Mouse (Mus musculus) testis, adult 2 months (tissue): Measurements from ENCODE around the gene Erp44. TPM values are rescaled to one million over a fixed set of nuclear protein-coding genes. Genes with fewer than 3 reads are reported as not detected.
A peak's percentile ranks its signal among the peaks of the same experiment; 100 is the strongest.

Experiments
- H3K27ac ChIP-seq: fragments of 200-500 bp; 2 replicates; pipeline ENCODE4 v1.5.1; 2012; ENCODE audit warnings: low read depth, low read length; ENCODE audit not compliant: control insufficient read depth, insufficient read depth
- H3K27me3 ChIP-seq: fragments of 200-500 bp; 2 replicates; pipeline ENCODE4 v1.6.1; 2012; ENCODE audit warnings: mild to moderate bottlenecking, low read length, moderate library complexity; ENCODE audit not compliant: control insufficient read depth, insufficient read depth
- H3K36me3 ChIP-seq: fragments of 200-500 bp; 2 replicates; pipeline ENCODE4 v1.6.1; 2012; ENCODE audit warnings: mild to moderate bottlenecking, low read length; ENCODE audit not compliant: control insufficient read depth, insufficient read depth
- H3K4me1 ChIP-seq: fragments of 200-500 bp; 2 replicates; pipeline ENCODE4 v1.6.1; 2012; ENCODE audit warnings: low read length; ENCODE audit not compliant: control insufficient read depth, insufficient read depth
- H3K4me3 ChIP-seq: fragments of 200-500 bp; 2 replicates; pipeline ENCODE4 v1.5.1; 2012; ENCODE audit warnings: low read depth, mild to moderate bottlenecking, low read length, moderate library complexity, mixed read lengths; ENCODE audit not compliant: control insufficient read depth
- CTCF ChIP-seq: fragments of 200-500 bp; IDR thresholded peaks from 2 replicates; pipeline ENCODE4 v1.5.1; 2012; ENCODE audit warnings: low read depth, mild to moderate bottlenecking, inconsistent platforms, low read length, moderate library complexity; ENCODE audit not compliant: control insufficient read depth, insufficient read depth, insufficient replicate concordance
- POLR2A ChIP-seq: fragments of 200-500 bp; IDR thresholded peaks from 2 replicates; pipeline ENCODE4 v1.6.1; 2012; ENCODE audit warnings: low read depth, mild to moderate bottlenecking, inconsistent platforms, low read length, moderate library complexity; ENCODE audit not compliant: control insufficient read depth
- polyA plus RNA-seq: library from polyadenylated mRNA; depleted of rRNA; stranded (reverse); fragments of >200 nt; gene quantifications from 2 replicates; pipeline ENCODE4 v1.2.3, GENCODE M21; 2012

The Erp44 gene
- polyA plus RNA-seq, 1 experiment = 14.8 TPM

DNA sequence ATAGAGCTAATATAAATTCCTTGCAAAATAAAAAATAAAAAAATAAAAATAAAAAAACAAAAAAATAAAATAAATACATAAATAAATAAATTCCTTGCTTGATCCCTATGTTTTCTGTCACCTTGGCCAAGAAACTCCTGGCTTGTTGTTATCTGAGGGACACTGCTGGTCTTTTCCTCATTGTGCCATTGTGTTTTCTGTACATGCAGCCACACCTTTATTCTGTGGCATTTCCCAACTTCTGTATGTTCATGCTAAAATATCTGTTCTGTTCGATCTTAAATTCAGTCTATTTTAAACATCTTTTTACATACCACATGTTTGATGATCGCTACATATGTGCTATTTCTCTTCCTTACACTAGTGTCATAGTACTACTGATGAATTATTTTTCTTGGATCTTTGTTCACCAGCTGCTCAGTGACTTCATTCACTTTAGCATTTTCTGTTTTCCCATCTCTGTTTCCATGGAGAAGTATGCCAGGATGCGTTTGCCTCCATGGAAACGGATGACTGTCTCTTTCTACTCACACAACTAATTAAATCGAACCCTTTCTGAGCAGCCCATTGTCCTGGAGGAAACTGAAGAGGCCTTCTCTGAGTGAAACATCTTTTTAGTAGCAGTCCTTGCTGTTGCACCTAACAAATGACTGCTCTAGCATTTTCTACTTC is 7.9 kb upstream of the Erp44 start:
- TF ChIP-seq POLR2A (no peak), CTCF (no peak)
- H3K27ac ChIP-seq = no peak overlapping the region
- no peaks in the 10 kb centered on the region for H3K4me1 ChIP-seq
- H3K4me3 ChIP-seq = no peak overlapping the region
- no peaks in the 10 kb centered on the region for H3K27me3 ChIP-seq
- no peaks in the 10 kb centered on the region for H3K36me3 ChIP-seq

DNA sequence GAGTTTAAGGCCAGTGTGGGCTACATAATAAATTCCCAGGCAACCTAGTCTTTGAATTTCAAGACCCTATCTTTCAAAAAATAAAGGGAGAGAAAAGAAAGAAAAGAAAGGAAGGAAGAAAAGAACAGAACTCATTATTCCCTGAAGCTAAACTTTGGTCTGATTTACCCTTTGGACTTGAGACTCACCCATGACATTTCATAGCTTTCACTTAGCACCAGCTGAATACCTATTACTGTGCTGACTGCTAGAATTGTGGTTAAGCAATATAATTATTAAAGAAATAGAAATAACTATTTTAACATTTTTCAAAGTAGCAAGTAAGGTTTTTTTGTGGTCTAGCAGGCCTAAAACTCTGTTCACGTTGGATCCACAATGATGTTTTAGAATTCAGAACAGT is 1.8 kb upstream of the Erp44 start:
- no peaks in the 10 kb centered on the region for H3K27me3 ChIP-seq
- no peak overlapping the region for H3K27ac ChIP-seq
- no peaks in the 10 kb centered on the region for H3K36me3 ChIP-seq
- no peak overlapping the region for H3K4me3 ChIP-seq
- H3K4me1 ChIP-seq = peaks cover 2% of the 10 kb centered on the region; the same call in 1 of the 2 replicates
- no peak for TF ChIP-seq POLR2A
- TF ChIP-seq CTCF = no peak

DNA sequence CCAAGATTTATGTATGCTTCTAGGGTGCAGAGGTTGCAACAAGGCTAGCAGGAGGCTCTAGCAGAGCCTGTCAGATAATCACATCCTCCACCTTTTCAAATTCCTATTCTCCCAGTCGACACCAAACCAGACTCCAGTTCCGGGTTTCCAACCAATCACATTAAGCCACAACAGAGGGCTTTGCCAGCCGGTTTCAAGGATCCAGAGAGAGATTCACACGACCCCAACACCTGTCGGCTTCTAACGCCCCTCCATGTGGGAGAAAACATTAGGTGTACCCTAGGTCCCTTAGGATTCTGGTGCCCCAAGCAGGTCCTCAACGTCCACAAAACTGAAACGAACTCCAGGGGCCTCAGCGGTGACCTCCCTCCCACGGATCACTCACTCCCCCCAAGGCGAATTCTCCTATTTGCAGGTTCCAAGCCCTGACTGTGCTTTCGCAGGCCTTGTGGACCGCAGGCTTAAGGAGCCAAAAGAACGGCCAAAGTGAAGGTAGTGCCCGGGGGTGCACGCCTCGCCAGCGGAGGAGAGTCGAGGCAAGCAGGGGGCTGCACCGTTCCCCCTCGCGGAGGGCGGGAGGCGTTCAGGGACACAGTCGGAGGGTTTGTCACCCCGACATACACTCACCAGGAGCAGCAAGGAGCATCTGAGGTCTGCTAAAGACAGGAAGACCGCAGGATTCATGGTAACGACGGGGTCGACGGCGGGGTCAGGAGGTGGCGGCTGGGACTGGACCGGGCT is 431 bp downstream of the Erp44 start:
- peak overlapping the region; percentile 88 for H3K27ac ChIP-seq

DNA sequence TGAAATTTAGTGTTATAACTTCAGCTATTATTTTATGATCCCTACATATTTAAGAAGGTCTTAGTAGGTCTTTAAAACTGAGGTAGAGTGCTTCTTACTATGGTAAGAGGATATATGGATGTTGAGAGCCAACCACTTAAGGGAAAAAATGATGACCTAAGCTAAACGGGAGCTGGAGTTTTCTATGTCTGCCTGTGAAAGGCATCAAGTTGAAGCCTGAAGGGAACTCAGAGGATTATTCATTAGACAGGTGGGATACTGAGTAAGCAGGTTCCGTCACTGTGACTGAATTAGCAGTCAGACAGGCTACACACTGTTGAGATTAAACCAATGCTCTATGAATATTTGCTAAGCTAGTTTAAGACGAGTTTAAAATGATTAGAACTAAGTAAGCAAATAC is 2.3 kb downstream of the Erp44 start:
- Histone ChIP-seq H3K36me3 (no peaks in the 10 kb centered on the region), H3K4me1 (peaks cover 2% of the 10 kb centered on the region; the same call in 1 of the 2 replicates), H3K4me3 (no peak overlapping the region), H3K27ac (no peak overlapping the region), H3K27me3 (no peaks in the 10 kb centered on the region)
- TF ChIP-seq POLR2A (no peak), CTCF (no peak)

More for the DNA sequence above, 431 bp downstream of the Erp44 start:
- Histone ChIP-seq H3K4me3 (peak overlapping the region; percentile 98), H3K27me3 (no peaks in the 10 kb centered on the region), H3K36me3 (no peaks in the 10 kb centered on the region), H3K4me1 (peaks cover 2% of the 10 kb centered on the region; the same call in 1 of the 2 replicates)
- TF ChIP-seq CTCF (no peak), POLR2A (no peak)

DNA sequence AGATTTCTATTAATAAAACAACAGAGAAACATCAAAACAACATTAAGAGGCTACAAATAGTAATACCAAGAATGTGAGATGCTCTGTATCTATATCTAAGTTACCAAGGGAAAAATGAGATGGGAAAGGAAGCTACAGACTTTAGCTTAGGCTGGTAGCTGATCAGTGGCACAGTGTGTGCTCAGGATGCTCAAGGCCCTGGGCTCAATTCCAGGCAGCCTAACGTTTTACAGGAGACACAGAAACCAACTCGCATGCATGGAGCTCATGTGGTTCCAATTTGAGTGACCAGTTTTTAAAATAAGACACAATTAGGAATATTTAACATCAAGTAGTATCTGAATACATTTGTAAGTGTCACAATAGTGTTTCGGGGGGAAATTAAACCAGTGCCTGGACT is 3.6 kb downstream of the Erp44 start:
- TF ChIP-seq CTCF (no peak), POLR2A (no peak)
- H3K27me3 ChIP-seq = no peaks in the 10 kb centered on the region
- H3K4me1 ChIP-seq = peaks cover 2% of the 10 kb centered on the region; the same call in 1 of the 2 replicates
- no peak overlapping the region for H3K27ac ChIP-seq
- no peak overlapping the region for H3K4me3 ChIP-seq
- no peaks in the 10 kb centered on the region for H3K36me3 ChIP-seq

DNA sequence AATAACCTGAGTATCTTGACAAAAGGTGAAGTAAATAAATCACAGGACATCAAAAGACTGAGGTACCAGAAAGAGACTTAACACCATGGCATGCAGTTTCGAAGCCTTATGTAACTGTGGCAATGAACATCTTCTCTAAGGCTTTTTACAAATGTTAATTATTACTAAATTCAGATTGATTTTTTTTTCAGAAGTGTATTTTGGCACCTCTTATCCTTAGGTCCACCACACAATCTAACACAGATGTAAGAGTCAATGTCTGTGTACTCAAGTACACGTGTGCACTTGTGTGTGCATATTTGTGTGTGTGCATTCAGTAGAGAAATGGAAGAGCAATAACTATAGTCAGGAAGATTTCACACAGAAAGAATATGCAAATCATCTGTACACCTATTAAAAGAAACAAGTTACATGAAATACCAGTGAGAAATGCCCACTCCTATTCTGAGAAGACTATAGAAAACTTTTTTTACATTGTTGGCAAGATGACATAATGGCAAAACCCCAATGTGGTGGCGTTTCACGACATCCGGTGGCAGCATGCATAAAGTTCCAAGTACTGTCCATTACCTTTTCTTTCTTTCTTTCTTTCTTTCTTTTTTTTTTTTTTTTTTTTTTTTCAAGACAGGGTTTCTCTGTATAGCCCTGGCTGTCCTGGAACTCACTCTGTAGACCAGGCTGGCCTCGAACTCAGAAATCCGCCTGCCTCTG is 6.1 kb downstream of the Erp44 start:
- no peak for TF ChIP-seq POLR2A
- TF ChIP-seq CTCF = no peak
- Histone ChIP-seq H3K4me3 (no peak overlapping the region), H3K36me3 (no peaks in the 10 kb centered on the region), H3K4me1 (no peaks in the 10 kb centered on the region), H3K27me3 (no peaks in the 10 kb centered on the region), H3K27ac (no peak overlapping the region)

DNA sequence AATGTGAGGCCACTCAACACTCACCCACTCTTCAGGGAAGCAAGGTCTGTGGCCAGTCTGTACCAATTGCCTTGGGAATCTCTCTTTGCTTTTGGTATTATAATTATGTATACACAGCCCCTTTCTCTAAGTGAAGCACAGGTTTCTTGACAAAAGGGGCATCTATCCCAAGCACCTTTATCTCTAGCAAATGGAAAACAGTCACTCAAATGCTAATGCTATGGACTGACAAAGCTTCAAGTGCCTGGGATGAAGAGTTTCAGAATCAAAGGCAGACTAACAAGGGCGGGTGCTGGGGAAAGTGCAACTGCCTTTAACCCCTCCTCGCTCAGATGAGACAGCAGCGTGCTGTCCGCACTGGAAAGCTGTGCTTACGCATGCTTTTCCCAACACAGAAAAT is 7.5 kb downstream of the Erp44 start:
- TF ChIP-seq POLR2A = no peak
- no peak for TF ChIP-seq CTCF
- Histone ChIP-seq H3K4me3 (no peak overlapping the region), H3K4me1 (no peaks in the 10 kb centered on the region), H3K36me3 (no peaks in the 10 kb centered on the region), H3K27me3 (no peaks in the 10 kb centered on the region), H3K27ac (no peak overlapping the region)
